Mouse (Mus musculus): Measurements from ENCODE around the gene Vax2. TPM values are rescaled to one million over a fixed set of nuclear protein-coding genes. Genes with fewer than 3 reads are reported as not detected.

Gene Vax2
- not detected for total RNA-seq (2018; cell fraction: chromatin; rRNA removed)
- total RNA-seq (2018; cell fraction: cytosol; rRNA removed), result not detected
- not detected for total RNA-seq (2018; cell fraction: nucleus; rRNA removed)
- polyA plus RNA-seq (2018), result not detected in 3 replicates

DNA sequence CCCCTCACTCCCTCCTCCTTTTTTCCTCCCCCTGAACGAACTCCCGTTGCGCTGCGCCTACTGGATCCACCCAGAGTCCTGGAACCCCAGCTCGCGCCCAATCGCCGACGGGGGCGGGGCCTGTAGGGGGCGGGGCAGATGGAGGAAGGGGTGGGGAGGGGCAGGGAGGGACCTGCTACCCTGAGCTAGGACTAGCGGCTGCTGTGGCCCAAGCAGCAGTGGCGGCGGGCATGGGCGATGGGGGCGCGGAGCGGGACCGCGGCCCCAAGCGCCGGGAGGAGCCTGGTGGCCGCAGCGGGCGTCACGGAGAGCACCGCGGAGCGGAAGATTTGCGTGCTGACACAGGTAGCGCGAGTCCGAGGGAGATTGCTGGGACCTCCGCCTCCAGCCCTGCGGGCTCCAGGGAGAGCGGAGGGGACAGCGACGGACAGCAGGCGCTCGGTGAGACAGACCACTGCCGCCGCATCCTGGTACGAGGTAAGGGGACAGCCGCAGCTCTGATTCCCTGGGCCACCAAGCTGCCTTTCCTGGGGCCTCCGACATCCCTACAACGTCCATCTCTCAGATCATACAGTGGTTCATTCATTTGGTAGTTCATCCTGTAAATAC is at the start of gene Vax2:
Gene Vax2 (plus strand): TSS at position 198 of the 609 bp plus-strand sequence.
- H3K4me3 ChIP-seq (ENCODE audit: inconsistent target), result no peak within 1 kb of the TSS

DNA sequence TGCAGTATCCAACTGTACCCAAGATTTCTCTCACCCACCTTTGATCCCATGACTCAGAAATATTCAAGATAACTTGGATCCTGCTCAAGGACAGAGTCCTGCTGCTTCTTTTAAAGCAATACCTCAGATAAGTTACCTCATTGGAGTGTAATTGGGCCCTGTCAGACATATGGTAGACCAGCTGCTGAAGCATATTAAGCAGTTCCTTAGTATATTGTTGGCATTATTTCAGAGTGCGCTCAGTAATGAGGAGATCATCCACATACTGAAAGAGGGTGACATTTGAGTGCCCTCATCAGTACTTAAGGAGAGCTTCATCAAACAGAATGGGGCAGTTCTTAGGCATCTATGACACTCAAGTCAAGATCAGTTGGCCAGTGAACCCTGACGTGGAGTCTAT is 46.1 kb upstream of the Vax2 start:
- no peak overlapping the region for H3K4me3 ChIP-seq (ENCODE audit: inconsistent target)
- no peaks in the 10 kb centered on the region for H3K79me2 ChIP-seq (ENCODE audit: inconsistent target)
- H3K27ac ChIP-seq, result no peak overlapping the region
- WGBS (ENCODE audit: missing documents), result 95% methylated on average over 2 of the region's 2 CpGs
- H3K36me3 ChIP-seq (ENCODE audit: inconsistent target), result no peaks in the 10 kb centered on the region

More for the DNA sequence above, at the start of gene Vax2:
- Histone ChIP-seq H3K79me2 (ENCODE audit: inconsistent target) (no peaks in the 10 kb centered on the region), H3K36me3 (ENCODE audit: inconsistent target) (no peaks in the 10 kb centered on the region), H3K27ac (no peak within 1 kb of the TSS)
- 1% methylated on average over 44 of the region's 46 CpGs for WGBS (ENCODE audit: missing documents)

DNA sequence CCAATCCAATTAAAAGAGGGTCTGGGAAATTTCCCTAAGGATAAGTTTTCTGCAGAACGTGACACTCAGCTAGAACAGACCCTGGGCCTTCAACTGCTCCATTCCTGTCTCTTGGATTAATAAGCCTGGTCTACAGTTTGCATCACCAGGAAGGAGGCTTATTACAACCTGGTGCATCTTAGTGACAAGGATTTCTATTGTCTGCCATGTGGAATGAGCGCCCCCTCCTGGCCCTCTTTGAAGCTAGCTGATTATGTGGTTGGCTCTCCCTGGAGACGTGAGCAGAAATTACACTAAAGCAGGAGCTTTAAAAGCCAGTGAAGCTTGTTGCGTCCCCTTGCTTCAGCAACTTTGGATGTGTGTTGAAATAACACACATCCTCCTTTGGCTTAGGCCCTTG is 37.7 kb upstream of the Vax2 start:
- Histone ChIP-seq H3K27ac (no peak overlapping the region), H3K79me2 (ENCODE audit: inconsistent target) (no peaks in the 10 kb centered on the region), H3K36me3 (ENCODE audit: inconsistent target) (no peaks in the 10 kb centered on the region), H3K4me3 (ENCODE audit: inconsistent target) (no peak overlapping the region)
- WGBS (ENCODE audit: missing documents), result 9% methylated on average over 4 of the region's 4 CpGs

DNA sequence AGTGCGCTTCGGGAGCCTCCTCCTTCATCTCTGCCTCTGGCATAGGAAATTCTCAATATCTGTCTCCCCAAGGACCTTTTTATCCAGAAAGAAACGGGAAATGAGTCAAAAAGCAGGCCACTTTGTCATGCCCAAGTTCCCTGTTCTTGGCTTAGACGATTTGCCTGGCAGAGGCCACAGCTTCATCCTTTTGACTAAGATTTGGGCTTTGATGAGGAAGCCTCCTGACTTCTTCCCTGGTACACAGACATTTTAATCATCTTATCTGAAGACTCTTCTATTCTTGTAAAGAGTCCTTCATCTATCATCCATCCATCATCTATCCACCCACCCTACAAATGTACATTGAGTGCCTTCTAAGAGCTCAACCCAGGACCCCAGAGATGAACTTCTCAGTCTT is 33.3 kb upstream of the Vax2 start, which contains the start of gene Cd207:
Gene Cd207 (minus strand): TSS at position 101 of the 400 bp plus-strand sequence.
- Histone ChIP-seq H3K4me3 (ENCODE audit: inconsistent target) (no peak within 1 kb of the TSS), H3K27ac (no peak within 1 kb of the TSS), H3K79me2 (ENCODE audit: inconsistent target) (no peaks in the 10 kb centered on the region), H3K36me3 (ENCODE audit: inconsistent target) (no peaks in the 10 kb centered on the region)
- 65% methylated on average over 4 of the region's 4 CpGs for WGBS (ENCODE audit: missing documents)

DNA sequence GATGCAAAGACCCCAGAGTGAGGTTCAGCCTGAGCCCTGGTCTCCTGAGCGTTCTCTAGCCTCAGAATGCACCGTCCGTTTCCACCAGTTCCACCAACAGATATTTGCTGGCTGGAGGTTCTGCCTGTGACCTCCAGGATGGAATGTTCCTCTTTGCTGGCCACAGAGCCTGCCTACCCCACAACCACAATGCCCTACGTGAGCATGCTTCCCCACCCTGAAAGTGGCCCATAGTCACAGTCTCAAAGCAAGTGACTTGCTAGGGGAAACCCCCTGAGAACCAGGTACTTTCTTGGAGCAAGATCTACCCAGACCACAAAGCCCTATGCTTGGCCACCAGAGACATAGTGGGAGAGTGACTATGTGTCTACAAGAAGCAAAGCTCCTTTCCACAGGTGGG is 21.7 kb upstream of the Vax2 start:
- Histone ChIP-seq H3K27ac (no peak overlapping the region), H3K36me3 (ENCODE audit: inconsistent target) (no peaks in the 10 kb centered on the region), H3K79me2 (ENCODE audit: inconsistent target) (no peaks in the 10 kb centered on the region), H3K4me3 (ENCODE audit: inconsistent target) (no peak overlapping the region)
- 7% methylated on average over 4 of the region's 4 CpGs for WGBS (ENCODE audit: missing documents)

DNA sequence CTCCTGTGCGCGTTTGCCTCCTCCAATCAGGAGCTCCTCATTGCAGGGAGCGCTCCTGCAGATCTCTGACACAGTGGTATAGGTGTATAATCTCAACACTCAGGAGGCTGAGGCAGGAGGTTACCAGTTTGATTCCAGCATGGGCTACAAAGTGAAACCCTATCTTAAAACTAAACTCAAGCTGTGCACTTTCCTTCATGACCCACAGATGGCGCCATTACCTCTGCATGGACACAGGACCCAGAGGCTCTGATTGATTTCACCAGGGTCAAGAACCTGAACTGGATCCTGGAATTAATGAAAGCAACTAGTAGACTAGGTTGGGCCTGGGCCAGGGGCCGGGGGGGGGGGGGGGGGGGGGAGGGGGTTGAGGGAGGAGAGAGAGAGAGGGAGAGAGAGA is 20.8 kb upstream of the Vax2 start:
- no peaks in the 10 kb centered on the region for H3K79me2 ChIP-seq (ENCODE audit: inconsistent target)
- H3K27ac ChIP-seq, result no peak overlapping the region
- 23% methylated on average over 4 of the region's 5 CpGs for WGBS (ENCODE audit: missing documents)
- H3K4me3 ChIP-seq (ENCODE audit: inconsistent target), result no peak overlapping the region
- H3K36me3 ChIP-seq (ENCODE audit: inconsistent target), result no peaks in the 10 kb centered on the region

DNA sequence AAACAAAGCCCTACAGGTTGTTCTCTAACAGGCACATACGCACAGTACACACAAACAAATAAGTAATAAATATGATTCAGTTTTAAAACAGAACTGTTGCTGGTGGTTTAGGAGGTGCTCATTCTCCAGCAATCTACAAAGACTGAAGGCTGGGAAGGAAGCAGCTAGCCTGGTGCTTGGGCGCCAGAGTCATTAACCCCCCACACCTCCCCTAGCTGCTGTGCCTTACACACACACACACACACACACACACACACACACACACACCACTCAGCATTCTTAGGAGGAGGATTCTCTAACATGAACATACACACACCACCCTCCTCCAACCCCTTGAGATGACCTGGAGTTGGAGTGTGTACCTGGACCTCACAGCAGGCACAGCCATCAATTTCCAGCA is 20.1 kb upstream of the Vax2 start:
- WGBS (ENCODE audit: missing documents), result 50% methylated on average over 2 of the region's 2 CpGs
- Histone ChIP-seq H3K27ac (no peak overlapping the region), H3K4me3 (ENCODE audit: inconsistent target) (no peak overlapping the region), H3K79me2 (ENCODE audit: inconsistent target) (no peaks in the 10 kb centered on the region), H3K36me3 (ENCODE audit: inconsistent target) (no peaks in the 10 kb centered on the region)

DNA sequence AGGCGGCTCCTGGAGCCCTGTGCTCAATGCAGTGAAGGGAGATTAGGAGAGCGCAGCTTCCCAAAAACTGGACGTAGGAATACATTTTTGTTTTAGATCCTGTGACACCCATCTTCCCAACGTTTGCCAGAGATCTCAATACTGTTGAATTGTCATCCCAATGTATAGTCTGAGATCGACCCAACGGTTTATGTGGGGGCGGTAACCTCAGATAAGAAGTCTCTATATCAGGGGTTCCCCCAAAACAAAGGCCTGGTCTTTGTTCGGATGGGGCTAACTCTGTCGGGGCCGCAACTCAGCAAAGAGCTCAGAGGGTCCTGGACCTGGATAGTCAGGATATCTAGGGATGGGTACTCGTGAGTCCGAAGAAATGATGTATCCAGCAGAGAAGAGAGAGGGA is 18.1 kb upstream of the Vax2 start:
- Histone ChIP-seq H3K36me3 (ENCODE audit: inconsistent target) (no peaks in the 10 kb centered on the region), H3K4me3 (ENCODE audit: inconsistent target) (no peak overlapping the region), H3K79me2 (ENCODE audit: inconsistent target) (no peaks in the 10 kb centered on the region), H3K27ac (no peak overlapping the region)
- 13% methylated on average over 12 of the region's 12 CpGs for WGBS (ENCODE audit: missing documents)

DNA sequence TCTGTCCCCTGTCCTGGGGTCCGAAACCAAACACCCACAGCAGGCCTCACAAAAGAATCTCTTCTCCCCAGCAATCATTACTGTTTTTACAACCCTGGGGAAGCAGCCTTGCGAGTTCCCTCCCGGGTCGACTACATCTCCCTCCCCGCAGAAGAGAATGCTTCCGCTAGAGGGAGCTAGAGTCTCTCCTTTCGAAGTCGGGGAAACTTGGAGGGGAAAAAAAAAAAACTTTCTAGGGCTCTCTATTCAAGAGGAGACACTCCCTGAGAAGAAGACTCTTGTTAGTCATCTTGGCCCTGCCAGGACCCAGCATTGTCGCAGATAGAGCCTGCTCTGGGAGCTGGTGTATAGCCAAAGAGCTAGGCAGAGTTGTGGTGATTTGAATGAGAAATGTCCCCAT is 17.2 kb upstream of the Vax2 start:
- no peak overlapping the region for H3K4me3 ChIP-seq (ENCODE audit: inconsistent target)
- H3K79me2 ChIP-seq (ENCODE audit: inconsistent target), result no peaks in the 10 kb centered on the region
- WGBS (ENCODE audit: missing documents), result 0% methylated on average over 9 of the region's 9 CpGs
- no peaks in the 10 kb centered on the region for H3K36me3 ChIP-seq (ENCODE audit: inconsistent target)
- no peak overlapping the region for H3K27ac ChIP-seq

DNA sequence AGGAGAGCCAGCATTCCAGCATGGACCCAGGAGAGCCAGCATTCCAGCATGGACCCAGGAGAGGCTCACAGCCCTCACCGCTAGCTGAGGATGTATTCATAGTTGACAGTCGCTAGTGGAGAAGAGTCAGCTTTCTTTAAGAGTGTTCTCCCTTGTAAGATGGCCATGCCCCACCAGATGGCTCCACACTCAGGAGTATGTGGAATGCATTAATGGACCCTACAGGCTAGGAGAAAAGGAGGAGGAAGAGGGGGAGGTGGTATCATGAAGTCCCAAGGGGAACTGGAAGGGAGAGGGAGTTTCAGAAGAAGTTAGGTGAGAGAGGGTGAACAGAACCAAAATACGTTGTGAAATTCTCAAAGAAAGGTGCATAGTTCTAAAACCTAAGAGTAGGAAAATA is 15.3 kb upstream of the Vax2 start:
- Histone ChIP-seq H3K4me3 (ENCODE audit: inconsistent target) (no peak overlapping the region), H3K79me2 (ENCODE audit: inconsistent target) (no peaks in the 10 kb centered on the region), H3K27ac (no peak overlapping the region), H3K36me3 (ENCODE audit: inconsistent target) (no peaks in the 10 kb centered on the region)
- 22% methylated on average over 3 of the region's 3 CpGs for WGBS (ENCODE audit: missing documents)

DNA sequence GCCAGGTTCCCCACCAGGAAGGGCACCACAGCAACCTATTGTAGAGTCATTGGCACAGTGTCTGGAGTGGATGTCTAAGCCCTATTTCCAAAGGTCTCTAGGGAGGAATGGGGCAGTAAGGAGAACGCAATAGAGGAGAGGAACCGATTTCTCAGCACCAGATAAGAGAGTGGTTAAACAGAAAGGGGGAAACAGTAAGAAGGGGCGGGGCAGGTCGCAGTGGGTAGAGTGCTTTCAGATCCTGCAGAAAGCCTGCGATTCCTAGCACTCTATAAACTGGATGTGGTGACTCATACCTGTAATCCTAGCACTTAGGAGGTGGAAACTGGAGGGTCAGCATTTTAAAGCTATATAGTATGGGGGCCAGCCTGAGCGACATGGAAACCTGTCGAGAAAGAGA is 14.4 kb upstream of the Vax2 start:
- no peaks in the 10 kb centered on the region for H3K36me3 ChIP-seq (ENCODE audit: inconsistent target)

DNA sequence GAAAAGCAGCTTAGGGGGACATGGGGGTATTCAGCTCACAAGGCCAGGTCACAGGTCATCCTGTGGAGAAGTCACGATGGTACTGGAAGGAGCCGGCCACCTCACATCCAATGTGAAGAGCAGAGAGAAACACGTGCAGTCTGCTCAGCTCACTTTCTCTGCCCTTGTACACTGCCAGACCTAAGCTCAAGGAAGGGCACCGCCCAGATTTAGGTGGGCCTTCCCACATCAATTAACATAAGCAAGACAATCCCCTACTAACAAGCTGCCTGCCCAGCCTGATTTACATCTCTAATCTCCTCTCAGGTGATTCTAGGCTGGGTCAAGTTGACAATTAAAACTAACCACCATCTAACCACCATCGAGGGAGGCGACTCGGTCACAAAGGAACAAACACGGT is 13.1 kb upstream of the Vax2 start:
- Histone ChIP-seq H3K79me2 (ENCODE audit: inconsistent target) (no peaks in the 10 kb centered on the region), H3K36me3 (ENCODE audit: inconsistent target) (no peaks in the 10 kb centered on the region), H3K27ac (no peak overlapping the region), H3K4me3 (ENCODE audit: inconsistent target) (no peak overlapping the region)
- 10% methylated on average over 8 of the region's 8 CpGs for WGBS (ENCODE audit: missing documents)

More for the DNA sequence above, 14.4 kb upstream of the Vax2 start:
- H3K4me3 ChIP-seq (ENCODE audit: inconsistent target), result no peak overlapping the region
- WGBS (ENCODE audit: missing documents), result 2% methylated on average over 7 of the region's 7 CpGs
- no peaks in the 10 kb centered on the region for H3K79me2 ChIP-seq (ENCODE audit: inconsistent target)
- H3K27ac ChIP-seq, result no peak overlapping the region

DNA sequence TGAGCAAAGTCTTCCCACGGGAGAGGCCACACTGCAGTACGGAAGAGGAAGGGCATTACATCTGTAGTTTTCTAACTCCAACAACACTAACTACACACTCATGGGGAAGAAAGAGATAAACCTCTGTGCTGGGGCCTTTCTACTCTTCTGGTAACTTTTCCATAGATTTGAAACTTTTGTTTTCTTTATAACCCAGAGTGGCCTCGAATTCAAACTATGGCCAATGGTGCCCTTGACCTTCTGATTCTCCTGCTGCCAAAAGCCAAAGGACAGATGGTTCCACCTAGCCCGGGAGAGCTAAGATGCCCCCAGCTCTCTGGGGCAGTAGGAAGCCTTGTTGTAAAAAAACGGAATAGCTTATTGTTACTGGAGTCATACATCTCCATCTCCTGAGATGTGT is 11.1 kb upstream of the Vax2 start:
- H3K79me2 ChIP-seq (ENCODE audit: inconsistent target), result no peaks in the 10 kb centered on the region
- no peak overlapping the region for H3K4me3 ChIP-seq (ENCODE audit: inconsistent target)
- no peaks in the 10 kb centered on the region for H3K36me3 ChIP-seq (ENCODE audit: inconsistent target)
- 1% methylated on average over 5 of the region's 5 CpGs for WGBS (ENCODE audit: missing documents)
- no peak overlapping the region for H3K27ac ChIP-seq

DNA sequence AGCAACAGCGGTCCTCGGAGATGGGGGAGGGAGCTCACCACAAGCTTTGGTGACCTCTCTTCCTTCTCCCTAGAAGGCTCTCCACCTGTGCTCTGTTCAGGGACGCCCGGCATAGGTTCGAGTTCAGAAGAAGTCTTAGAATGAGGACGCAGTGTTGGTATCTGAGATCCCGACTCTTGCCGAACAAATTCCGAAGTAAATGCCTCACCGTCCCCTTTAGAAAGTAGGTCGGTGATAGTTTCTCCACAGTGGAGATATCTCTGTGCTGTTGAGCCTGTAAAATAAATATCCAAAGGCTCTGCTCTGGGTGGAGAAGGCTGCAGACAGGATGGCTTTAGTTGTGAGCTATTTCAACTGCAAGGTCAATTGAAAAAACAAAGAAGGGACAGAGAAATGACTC is 10.1 kb upstream of the Vax2 start:
- 5% methylated on average over 11 of the region's 11 CpGs for WGBS (ENCODE audit: missing documents)
- no peak overlapping the region for H3K4me3 ChIP-seq (ENCODE audit: inconsistent target)

DNA sequence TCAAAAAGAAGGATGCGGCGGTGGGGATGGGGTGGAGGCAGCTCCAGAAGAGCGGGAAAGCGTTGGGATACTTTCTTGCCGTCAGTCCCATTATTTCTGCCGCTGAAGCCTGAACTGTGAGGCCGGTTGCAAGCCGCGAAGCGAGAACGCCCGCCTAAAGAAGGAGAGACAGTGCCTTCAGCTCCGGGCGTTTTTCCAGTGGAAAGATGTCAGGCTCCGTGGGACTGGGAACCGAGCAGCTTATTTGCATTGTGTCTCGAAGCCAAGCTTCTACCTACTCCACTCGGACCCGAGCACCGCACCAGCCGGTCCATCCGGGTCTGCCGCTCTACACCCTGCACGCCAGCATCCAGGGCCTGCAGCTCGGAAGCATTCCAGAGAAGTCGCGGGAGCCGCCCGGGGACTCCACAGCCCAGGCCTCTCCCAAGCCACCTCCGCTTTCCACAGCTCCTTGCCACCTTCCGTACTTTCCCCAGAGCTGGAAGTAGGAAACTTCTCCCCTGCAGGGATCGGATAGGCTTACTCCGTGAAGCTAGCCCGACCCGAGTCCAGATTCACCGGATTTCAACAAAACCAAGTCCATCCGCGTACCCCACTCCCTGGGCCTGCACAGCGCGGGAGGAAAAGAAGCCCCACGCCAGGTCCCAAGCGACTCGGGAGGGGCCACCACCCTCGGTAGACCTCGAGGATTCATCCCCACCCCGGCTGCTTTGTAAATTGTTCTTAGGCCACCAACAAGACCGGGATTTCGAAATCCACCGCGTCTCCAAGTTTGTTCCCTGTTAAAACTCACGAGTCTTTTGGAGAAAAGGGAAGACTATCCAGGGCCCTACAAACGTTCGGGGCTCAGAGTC is 8.7 kb upstream of the Vax2 start:
- 7% methylated on average over 53 of the region's 53 CpGs for WGBS (ENCODE audit: missing documents)

More for the DNA sequence above, 10.1 kb upstream of the Vax2 start:
- H3K79me2 ChIP-seq (ENCODE audit: inconsistent target), result no peaks in the 10 kb centered on the region
- H3K27ac ChIP-seq, result no peak overlapping the region
- no peaks in the 10 kb centered on the region for H3K36me3 ChIP-seq (ENCODE audit: inconsistent target)

More for the DNA sequence above, 8.7 kb upstream of the Vax2 start:
- Histone ChIP-seq H3K27ac (no peak overlapping the region), H3K4me3 (ENCODE audit: inconsistent target) (no peak overlapping the region), H3K36me3 (ENCODE audit: inconsistent target) (no peaks in the 10 kb centered on the region), H3K79me2 (ENCODE audit: inconsistent target) (no peaks in the 10 kb centered on the region)
